Mouse (Mus musculus) CD8-positive naive resting alpha-beta T cell, adult 2 months (primary cell): ENCODE data around the gene Clrn1.
"Not testable (repeated sequence)": the region's sequence is repeated elsewhere in the genome, so short reads cannot be mapped to it uniquely, and the experiment has no call there.

Source experiments
- DNase-seq, 2 experiments: peaks; one replicate each; pipeline ENCODE4 v3.0.0; 2022; ENCODE audit warnings: low read depth in 2 of 2, low spot score in 2 of 2

Gene Clrn1

DNA sequence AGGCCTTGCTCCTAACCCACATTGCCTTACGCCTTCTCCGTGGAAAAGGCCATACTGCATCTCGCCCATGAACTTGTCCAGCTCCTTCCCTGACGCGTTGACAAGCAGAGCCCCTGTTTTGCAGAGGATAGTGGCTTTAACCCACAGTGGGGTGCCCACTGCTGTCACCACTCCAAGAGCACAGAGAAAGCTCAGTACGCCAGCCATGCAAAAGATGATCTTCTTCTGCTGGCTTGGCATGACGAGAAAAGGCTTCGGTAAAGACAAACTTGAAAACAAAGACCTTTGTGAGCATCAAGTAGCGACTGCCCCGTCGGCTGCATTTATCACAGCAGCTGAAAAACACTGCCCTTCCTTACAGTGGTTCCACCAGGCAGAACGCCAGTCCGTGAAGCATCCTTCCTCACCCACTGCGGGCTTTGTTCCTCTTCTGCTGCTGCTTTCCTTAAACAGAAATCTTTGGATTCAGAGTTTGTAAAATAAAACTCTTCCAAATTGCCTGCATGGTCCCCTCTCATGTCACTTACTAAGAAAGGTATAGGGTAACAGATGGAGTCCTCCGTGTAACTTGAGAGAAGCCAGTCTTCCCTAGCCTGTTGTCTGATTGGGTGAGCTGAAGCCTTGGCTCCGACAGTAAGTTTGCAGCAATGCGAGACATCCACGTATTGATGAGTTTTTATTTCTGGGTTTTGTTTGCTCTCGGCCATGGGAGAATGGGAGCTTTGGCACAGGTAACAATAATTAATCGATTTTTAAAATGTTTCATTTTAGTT, at the start of gene Clrn1:
TSS of gene Clrn1 (minus strand) at position 540 of the 773 bp plus-strand sequence.
- no peak for DNase-seq

DNA sequence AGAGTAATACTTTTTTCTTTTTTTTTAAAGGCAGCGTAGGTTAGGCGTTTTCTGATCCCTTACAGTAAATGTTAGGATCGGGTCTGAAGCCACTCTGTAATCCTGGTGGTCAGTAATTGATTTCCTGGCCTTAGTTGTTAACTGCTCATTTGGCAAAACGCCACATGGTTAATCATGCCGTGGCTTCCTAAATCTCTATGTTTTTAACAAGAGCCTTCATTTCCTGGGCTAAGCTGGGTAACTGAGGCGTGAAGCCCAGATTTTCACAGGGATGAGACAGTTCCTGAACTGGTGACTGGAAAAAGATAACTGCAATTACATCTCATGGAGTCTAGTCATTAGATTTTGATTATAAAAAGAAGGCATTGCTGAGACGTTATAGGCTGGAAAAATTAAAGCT, 38.9 kb upstream of the Clrn1 start:
- no peak for DNase-seq

DNA sequence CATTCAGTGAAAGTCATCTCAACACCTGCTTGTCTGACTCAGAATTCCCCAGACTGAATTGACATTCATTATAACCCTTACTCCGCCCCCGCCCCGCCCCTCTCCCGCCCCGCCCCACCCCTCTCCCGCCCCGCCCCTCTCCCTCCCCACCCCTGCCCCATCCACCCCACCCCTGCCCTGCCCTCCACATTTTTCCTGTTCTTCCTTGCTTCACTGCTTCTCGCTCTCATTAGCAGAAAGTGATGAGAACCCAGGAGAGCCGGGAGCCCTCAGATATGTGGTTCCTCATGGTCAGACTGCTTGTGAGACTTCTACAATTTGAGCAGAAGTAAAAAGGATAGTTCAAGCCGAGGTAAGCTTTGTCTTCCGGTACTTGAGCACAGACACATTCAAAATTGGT, 38.0 kb upstream of the Clrn1 start:
- DNase-seq, result no peak

GRCm38 (mm10) chr3:58922636-58923035, 37.5 kb upstream of the Clrn1 start:
- no peak for DNase-seq

DNA sequence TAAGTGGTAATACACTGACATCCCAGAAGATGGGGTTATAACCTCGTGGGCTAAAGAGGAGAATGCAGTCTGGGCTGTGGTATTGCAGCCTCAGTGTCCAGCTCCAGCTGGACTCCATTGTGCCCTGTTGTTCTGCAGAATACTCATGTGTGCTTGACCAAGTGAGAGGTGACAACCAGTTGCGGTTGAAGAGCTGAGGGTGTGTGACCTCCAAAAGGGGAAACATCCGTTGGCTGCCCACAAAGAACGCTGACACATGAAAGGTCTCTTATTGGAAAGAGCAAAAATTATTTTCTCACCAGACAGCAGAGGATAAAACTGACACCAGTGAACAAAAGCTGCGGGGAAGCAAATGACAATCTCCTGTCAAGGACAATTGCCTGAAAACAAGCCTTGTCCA, 36.2 kb upstream of the Clrn1 start:
- no peak for DNase-seq

GRCm38 (mm10) chr3:58904656-58905055, 19.5 kb upstream of the Clrn1 start:
- no peak for DNase-seq

GRCm38 (mm10) chr3:58902051-58902758, 17.1 kb upstream of the Clrn1 start:
- no peak for DNase-seq

DNA sequence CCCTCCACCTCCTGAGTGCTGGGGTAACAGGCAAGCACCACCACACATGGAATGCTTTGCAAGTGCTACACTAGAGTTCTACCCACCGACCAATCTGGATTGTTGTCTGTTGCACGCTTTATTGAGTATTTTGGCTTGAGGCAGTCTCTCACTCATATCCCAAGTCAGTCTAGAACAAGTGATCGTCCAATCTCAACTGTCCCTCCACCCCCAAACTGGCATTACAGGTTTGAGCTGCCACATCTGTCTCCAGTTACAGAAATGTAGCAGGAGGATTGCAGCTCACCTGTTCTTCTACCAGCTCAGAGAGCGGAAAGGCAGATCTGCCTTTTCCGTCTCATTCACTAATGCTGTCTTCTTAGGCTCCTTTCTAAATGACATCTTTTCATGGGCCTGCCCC, 10.0 kb upstream of the Clrn1 start:
- DNase-seq, result no peak

DNA sequence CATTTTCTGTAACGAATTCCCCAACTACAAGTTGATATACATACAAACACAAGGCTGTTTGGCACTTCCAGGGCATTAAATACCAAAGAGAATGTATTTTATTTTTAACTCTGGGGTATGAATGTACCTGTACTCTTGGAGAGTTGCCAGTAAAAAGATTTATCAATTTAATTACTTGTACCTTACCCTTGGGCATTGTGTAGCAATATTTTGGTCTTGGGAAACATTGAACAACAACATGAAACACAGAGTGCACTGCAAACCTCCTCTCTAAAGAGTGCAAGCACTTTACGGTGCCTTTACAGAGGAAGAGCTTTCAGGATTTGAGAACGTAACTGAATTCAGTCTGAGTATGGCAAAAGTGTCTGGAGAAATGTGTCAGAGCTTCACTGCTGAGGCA, 9.4 kb upstream of the Clrn1 start:
- DNase-seq, result no peak

GRCm38 (mm10) chr3:58889670-58890069, 4.5 kb upstream of the Clrn1 start:
- no peak for DNase-seq

DNA sequence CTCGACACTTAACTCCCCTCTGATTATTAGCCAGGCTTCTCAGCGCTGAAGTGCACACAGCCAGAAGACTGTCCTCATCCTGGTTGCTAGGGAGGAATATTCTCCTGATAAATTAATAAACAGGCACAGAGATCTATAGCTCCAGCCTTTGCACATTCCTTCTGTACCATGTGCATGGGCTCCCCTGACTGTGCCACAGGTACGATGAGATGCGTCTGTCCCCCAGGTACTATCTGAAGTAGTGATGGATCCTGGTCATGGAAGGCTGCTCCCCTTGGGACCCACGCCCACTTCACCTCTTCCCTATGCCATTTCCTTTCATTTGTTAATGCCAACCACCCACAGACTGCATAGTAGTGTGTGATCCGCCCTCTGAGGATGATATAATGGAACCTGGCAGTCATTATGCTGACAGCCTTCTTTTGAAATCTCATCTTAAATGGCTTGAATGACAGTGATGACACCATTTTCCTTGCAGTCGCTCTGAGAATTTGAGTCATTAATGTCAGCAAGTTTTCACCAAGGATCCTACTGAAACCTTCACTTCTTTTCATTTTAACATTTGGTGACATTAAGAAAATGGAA, 3.1 kb upstream of the Clrn1 start:
- no peak for DNase-seq

- no peak for DNase-seq
These were observed 2.6 kb upstream of the Clrn1 start for GRCm38 (mm10) chr3:58887719-58888118.

- no peak for DNase-seq
These were observed 1.6 kb downstream of the Clrn1 start for GRCm38 (mm10) chr3:58883511-58883907.

GRCm38 (mm10) chr3:58882878-58883510, 2.1 kb downstream of the Clrn1 start:
- DNase-seq, result no peak

GRCm38 (mm10) chr3:58881016-58881415, 4.1 kb downstream of the Clrn1 start:
- no peak for DNase-seq

DNA sequence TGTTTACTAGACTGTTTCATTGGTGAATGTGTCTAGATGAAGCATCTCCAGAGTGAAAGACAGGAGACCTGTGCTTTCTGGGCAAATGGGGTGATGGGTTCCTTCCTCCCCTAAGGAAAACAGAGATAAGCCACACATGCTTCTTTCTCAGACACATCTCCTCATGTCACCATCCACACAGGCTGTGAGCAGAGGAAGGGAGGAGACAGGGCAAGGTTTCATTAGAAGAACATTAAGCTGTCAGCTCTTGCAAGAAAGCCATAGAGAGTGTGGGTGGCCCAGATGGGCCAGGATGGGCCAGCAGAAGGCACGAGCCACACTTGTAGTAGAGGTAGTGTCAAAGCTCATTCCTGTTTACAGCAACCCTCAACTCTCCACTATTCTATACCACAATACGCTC, 5.0 kb downstream of the Clrn1 start:
- DNase-seq, result no peak

DNA sequence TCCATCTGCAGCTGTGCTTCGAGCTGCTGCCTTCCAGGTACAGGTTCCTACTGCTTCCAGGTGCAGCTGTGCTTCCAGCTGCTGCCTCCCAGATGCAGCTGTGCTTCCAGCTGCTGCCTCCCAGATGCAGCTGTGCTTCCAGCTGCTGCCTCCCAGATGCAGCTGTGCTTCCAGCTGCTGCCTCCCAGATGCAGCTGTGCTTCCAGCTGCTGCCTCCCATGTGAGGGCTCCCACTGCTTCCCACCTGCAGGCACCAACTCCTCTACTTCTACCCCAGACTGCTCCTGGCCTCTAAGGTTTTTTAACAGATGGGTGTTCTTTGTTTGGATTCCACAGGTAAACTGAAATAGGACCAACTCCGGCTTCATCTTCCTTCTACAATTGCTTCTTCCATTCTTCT, 13.3 kb downstream of the Clrn1 start:
- not testable (repeated sequence) for DNase-seq

DNA sequence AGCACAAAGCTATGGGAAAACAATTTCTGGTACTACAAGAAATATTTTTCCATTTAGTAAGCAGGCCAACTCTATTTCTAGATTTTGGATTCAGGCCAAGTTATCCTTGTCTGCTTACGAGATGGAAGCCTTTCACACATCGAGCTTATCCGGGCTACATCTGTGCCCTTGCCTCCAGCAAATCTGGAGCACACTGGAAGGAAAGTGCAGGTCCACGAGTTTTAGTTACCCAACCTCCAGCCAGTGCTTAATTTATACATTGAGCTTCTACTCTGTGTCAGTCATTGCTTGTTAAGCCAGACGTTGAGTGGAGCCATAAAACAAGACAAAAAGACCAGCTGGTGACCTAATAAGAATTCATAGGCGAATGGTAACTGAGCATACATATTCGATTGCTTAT, 19.4 kb downstream of the Clrn1 start:
- DNase-seq, result no peak

GRCm38 (mm10) chr3:58862976-58863375, 22.2 kb downstream of the Clrn1 start:
- DNase-seq, result no peak

DNA sequence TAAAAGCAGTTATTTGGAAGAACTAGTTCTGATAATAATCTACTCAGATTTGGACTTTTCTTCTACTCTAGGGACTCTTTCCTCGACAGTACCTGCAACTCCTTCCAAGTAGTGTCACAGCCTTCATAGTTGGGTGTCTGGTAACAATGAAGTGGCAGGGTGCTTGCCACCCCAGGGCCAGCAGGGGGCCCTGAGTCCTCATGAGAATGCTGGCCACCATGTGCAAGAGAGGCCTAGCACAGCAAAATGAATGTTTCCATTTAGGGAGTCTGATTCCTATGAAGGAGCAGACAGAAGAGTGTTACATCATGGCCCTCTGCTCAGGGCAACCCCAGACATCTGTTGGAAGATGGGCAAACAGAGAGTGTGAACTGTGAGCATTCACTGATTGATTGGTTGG, 41.7 kb downstream of the Clrn1 start:
- DNase-seq, result no peak

DNA sequence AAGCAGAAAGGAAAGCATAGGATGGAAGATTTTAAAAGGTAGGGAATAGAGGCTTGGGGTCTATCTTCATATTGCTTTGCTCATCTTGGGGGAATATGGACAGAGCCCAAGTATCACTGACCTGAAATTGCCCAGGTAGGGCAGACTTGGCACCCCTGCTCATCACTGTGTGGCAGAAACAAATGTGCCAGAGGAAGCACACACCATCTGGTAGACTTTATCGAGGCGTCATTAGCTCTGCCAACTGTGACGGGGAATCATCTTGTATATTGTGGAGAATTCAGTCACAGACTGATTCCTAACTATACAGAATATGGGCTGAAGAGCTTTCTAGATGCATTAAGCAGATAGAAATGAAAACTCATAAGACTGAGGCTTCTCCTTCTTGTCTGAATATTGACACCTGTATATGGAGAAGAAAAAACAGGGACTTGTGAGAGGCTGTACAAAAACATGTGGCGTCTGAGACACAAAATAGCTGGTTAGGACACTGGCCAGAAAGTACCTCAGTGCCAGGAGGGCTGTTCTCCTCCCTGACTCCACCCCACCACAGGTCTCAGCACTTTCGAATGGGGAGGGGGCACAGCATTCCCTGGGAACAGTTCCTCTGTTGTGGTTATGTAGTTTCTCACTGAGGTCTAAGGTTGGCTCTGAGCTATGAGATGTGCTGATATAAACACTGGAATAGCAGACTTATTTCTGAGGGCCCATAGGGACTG, 51.5 kb downstream of the Clrn1 start:
- no peak for DNase-seq
